Mouse (Mus musculus): ENCODE measurements around the gene Rfc2.

DNA sequence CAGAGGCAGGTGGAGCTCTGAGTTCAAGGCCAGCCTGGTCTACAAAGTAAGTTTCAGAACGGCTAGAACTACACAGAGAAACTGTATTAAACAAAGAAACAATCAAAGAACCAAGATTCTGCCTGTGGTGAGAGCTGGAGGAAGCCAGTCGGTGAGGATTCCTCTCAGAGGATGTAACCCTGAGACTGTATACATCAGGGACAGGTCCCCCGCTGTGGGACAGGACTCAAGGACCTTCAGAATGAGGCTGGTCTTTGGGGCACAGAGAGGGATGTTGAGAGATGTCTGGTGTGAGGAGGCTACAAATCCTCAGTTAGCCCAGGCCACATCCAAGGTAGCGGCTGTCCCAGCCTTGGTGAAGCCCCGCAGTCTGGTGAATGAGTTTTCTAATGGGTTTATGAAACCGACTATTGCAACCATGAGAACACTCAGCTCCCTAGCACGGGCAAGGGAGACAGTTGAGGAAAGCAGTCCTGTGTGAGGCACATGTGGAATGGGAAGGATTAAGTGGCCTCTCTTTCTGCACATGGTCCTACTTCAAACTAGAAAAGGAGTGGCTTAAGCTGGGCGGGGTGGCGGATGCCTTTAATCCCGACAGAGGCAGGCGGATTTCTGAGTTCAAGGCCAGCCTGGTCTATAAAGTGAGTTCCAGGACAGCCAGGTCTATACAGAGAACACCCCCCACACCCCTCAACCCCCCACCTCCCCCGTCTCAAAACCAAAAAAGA is 28.9 kb downstream of the Rfc2 start:
- TF ChIP-seq CTCF (IDR thresholded peaks at IDR 0.05; ENCODE audit: extremely low read depth, insufficient read depth, low read length): no peak
- no peak for TF ChIP-seq POLR2A (IDR thresholded peaks at IDR 0.05; ENCODE audit: extremely low read depth, insufficient read depth, low read length)

Data from cortical plate, adult 2 months (tissue).